Mouse (Mus musculus): ENCODE measurements around the gene Vmn1r3. TPM values are rescaled to one million over a fixed set of nuclear protein-coding genes. Genes with fewer than 3 reads are reported as not detected.
"Not testable (repeated sequence)": the region's sequence is repeated elsewhere in the genome, so short reads cannot be mapped to it uniquely, and the experiment has no call there.

The Vmn1r3 gene
- polyA plus RNA-seq (2012; rRNA removed) = not detected in 2 replicates

DNA sequence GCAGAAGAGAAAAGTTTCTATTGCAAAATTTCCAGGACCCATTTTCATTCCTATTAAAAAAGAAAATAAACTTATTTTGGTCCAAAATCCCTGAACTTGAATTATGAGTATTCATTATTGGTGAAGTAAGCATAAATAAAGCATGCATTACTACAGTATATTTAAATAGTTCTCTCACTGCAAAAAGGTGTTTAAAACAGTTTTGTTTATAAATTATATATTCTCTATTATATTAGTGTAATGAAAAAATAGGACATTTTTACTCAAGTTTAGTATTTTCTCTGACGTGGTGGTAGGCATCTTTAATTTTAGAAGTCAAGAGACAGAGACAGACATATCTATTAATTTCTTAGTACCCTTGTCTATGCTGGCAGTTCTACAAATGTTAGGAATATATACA lies at the start of gene Vmn1r3:
Gene Vmn1r3 (minus strand): TSS at position 101 of the 400 bp plus-strand sequence.
- not testable (repeated sequence) for DNase-seq (ENCODE audit: extremely low spot score in 1 of 2, low spot score in 1 of 2)

DNA sequence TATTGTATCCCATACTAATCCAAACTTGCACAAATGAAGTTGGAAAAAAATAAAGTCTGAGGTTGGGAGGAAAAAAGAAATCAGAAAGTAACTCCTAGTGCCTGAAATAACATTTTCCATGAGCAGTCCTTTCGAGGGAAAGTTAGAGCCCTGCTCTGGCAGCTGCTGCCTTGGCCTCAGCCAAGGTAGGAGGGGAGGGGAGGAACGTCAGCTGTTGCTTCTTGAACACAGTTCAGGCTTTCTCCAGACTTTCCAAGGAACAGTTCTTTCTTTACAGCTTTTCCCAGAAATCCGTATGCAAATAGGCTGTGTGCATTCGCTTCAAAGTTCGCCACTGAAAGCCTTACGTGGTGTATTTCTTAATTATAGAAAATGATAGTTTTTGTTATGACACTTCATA lies 46.9 kb upstream of the Vmn1r3 start:
- DNase-seq (ENCODE audit: extremely low spot score in 1 of 2, low spot score in 1 of 2) = peak in 1 of 2 experiments; percentile 15

DNA sequence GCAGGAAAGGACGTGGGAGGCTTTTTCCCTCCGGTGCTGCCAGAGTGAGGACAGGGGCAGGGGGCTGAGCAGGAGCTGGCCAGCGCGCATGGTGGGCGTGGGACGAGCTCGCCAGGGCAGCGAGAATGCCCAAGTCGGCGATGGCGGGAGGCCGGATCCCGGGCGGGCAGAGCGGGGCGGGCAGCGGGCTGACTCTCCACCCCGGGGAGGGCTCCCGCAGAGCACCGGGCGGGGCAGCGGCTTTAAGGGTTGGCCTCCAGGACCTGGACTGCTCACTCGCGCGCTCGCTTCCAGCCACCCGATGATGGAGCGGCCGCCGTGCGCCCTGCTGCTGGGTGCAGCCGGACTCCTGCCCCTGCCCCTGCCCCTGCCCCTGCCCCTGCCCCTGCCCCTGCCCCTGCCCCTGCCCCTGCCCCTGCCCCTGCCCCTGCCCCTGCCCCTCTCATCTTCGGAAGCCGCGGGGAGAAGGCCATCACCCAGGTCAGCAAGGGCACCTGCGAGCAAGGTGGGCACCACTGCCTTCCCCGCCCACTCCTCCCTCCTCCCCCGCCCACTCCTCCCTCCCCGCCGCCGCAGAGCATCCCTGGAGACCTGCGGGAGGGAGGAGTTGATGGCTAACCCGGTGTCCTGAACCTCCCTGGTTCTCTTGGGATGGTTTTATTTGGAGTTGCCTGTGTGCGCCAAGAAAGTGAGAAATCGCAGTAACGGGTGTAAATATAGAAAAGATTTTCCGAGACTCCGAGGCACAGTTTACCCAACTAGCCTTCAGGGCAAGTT lies 45.9 kb upstream of the Vmn1r3 start:
- DNase-seq (ENCODE audit: extremely low spot score in 1 of 2, low spot score in 1 of 2) = no peak

DNA sequence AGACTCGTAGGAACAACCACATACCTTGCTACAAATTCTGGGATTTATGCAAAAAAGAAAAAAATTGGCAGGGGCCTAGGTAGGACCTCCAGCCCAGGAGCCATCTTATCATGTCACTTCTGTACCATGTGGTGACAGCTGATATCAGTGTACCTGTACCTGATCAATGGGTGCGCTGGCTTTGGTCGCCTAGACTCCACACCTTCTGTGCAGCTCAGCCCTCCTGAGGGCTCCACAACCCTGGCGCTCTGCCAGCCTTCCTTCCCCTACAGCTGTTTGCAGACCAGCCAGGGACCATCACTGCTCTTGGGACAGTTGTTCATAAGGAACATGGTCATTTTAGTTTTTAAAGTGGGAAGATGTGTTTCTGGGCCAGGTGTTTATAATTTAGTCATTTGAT lies 44.4 kb upstream of the Vmn1r3 start:
- DNase-seq (ENCODE audit: extremely low spot score in 1 of 2, low spot score in 1 of 2) = no peak

DNA sequence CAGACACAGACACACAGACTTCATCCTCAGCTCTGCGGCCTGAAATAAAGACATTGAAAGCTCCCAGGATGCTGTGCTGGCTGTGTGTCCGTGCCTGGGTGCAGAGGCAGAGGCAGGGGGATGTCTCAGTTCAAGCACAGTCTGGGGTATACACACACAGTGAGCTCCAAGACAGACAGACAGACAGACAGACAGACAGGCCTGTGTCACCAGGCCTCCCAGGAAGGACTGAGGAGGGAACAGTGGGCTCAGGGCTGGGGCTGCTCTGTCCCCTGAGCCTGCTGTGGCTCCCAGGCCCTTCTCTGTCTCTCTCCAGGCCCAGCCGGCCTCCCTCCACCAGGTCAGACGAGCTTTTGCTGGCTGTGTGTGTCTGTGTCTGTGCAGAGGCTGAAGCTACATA lies 43.3 kb upstream of the Vmn1r3 start:
- no peak for DNase-seq (ENCODE audit: extremely low spot score in 1 of 2, low spot score in 1 of 2)

DNA sequence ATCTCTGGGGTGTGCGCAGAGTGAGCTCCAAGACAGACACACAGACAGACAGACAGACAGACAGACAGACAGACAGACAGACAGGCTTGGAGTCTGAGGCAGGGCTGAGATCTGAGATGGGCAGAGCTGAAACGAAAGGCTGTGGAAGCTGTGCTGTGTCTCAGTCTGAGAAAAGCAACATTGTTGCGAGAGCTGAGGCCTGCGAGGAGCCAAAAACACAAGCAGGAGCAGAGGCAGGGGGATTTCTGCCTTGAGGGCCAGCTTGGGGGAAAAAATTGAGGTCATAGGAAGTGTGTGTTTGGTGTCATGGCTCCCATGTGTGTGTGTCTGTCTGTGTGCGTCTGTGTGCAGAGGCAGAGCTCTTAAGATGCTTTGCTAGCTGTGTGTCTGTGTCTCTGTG lies 42.6 kb upstream of the Vmn1r3 start:
- no peak for DNase-seq (ENCODE audit: extremely low spot score in 1 of 2, low spot score in 1 of 2)

DNA sequence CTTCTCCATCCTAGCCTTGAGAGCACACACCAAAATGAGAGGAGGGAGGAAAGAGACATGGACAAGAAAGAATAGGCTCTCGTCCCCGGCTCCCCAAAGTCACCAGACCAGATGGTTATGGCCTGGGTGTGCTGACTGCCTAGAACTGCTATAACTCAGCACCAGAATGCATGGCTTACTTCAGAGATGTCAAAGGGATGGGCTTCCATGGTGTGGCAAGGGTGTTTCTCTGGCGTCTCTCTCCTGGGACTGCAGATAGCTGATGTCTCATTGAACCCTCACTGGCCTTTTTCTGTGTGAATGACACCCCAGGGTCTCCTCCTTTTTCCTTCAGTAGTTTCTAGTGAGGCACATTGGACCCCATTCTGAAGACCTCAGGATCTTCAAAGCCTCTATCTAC lies 41.3 kb upstream of the Vmn1r3 start:
- DNase-seq (ENCODE audit: extremely low spot score in 1 of 2, low spot score in 1 of 2) = no peak

DNA sequence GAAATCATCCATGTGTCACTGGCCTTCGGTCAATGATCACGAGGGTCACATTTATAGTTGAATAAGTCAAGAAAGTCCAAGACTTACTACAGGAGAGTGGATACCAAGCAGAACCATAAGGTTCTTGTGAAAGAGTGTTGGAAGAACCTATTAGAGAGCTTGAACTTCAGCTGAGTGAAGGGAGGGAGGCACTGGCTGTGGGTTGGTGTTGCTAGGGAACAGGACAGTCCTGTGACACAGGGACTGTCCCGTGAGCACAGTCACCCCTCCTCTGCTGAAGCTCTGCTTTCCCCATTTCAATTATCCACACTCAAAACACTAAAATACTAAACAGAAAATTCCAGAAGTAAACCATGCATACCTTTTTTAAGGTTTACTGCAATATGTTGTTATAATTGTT lies 40.3 kb upstream of the Vmn1r3 start:
- DNase-seq (ENCODE audit: extremely low spot score in 1 of 2, low spot score in 1 of 2) = not testable (repeated sequence)

DNA sequence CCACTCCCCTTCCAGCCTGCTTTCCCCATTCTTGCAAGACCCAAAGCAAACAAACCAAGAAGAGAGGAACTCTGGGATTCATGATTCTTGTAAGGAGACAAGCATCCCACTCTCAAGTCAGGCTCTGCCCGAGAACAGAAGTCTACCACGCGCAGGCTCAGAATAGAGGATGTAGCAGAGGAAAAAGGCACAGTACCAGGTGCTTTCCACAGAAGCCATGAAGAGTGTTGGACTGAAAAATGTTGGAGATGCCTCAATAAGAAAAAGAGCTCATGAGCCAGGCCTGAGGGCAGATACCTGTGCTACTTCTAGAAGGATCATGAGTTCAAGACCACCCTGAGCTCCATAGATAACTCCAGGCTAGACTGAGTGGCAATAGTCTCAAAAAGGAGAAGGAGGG lies 39.7 kb upstream of the Vmn1r3 start:
- DNase-seq (ENCODE audit: extremely low spot score in 1 of 2, low spot score in 1 of 2) = not testable (repeated sequence)

DNA sequence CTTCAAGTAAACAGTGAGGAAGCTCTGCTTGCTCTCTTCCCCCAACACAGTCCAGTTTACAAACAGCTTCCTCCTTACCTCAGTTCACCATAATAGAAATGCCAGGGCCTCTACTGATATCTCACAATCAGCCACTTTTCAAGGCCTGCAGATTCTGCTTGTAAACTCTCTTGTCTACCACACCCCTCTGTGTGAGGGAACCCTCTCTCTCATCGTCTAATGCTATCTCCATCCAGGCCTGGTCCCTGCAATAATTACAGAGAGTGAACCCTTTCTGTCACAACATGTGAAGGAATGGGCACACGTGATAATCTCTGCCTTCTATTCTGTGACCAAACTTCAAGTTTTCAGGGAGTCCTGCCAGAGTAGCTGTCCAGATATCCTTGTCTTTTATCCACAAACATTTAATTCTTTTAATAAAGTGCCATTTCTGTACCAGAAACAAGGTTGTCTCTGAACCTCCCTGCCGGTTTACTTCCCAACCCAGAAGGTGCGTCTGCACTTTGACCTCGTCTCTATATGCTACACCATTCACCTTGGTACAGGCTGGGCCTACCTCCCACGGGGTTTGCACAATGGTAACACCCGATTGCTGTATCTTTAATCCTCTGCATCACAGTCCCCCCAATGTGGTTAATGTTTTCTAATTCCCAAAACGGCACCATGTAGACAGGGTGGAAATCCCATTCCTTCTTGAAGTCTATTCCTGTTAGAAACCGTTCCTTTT lies 38.5 kb upstream of the Vmn1r3 start:
- not testable (repeated sequence) for DNase-seq (ENCODE audit: extremely low spot score in 1 of 2, low spot score in 1 of 2)

DNA sequence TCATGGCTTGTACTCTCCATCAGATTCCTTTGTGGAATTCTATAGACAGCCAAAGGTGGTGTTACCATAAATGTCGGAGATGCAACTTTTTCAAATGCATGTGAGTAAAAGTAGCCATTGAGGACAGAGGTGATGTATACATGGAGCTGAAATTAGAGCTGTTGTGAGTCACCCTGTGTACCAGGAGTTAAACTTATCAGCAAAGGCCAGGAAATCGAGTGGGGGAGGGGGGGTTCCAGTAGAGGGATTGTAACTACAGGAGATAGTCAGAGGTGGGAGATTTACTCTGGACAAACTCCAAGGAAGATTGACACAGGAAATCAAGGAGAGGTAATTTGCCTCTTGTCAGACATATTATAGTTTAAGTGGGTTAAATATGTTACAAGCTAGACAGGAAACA lies 31.2 kb upstream of the Vmn1r3 start:
- DNase-seq (ENCODE audit: extremely low spot score in 1 of 2, low spot score in 1 of 2) = not testable (repeated sequence)

DNA sequence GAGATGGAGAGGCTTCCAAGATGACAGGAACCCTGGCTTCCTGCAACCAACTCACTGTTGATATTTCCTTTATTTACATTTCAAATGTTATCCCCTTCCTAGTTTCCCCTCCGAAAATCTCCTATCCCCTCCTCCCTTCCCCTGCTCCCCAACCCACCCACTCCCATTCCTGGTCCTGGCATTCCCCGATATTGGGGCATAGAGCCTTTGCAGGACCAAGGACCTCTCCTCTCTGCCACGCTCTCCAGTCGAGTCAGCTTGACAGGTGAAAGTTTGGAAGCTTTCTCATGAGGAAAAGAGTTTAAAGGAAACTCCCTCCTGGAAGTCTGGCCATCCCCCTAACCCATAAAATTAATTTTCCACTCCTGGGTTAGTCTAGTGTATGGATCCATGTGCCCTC lies 28.2 kb upstream of the Vmn1r3 start:
- not testable (repeated sequence) for DNase-seq (ENCODE audit: extremely low spot score in 1 of 2, low spot score in 1 of 2)

DNA sequence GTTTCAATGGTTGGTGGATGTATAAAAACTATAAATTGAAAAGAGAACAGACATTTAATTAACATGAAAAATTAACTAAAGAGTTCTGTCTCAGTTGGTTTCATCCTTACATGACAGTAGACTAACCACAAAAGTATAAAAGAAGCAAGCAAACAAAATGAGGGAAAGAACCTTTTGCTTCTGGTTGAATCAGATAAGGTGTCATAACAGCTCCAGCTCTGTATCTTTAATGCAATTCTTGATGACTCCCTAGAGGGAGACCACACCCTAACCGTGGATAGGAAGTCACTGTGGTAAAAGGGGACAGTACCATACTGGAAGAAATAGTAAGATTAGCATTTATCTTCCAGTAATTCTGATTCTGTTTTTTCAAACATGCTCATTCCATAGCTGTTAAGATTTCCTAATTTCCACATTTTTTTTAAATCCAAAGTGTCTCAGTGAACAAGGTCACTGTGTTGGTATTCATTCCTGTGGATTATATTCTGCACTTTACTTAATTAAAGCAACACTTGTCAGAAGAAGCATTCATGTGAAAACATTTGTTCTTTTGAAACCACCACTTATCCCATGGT lies 24.6 kb upstream of the Vmn1r3 start:
- DNase-seq (ENCODE audit: extremely low spot score in 1 of 2, low spot score in 1 of 2) = not testable (repeated sequence)

DNA sequence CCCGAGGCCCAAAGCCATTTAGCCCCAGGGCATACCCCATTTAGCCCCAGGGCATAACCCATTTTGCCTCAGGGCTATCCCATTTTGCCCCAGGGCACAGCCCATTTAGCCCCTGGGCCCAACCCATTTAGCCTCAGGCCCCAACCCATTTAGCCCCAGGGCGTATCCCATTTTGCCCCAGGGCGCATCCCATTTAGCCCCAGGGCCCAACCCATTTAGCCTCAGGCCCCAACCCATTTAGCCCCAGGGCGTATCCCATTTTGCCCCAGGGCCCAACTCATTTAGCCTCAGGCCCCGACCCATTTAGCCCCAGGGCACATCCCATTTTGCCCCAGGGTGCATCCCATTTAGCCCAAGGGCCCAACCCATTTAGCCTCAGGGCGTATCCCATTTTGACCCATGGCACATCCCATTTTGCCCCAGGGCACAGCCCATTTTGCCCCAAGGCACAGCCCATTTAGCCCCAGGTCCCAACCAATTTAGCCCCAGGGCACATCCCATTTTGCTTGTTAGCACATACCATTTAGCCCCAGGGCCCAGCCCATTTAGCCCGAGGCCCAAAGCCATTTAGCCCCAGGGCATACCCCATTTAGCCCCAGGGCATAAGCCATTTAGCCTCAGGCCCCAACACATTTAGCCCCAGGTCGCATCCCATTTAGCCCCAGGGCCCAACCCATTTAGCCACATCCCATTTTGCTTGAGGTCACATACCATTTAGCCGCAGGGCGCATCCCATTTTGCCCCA lies 8.2 kb downstream of the Vmn1r3 start:
- not testable (repeated sequence) for DNase-seq (ENCODE audit: extremely low spot score in 1 of 2, low spot score in 1 of 2)

DNA sequence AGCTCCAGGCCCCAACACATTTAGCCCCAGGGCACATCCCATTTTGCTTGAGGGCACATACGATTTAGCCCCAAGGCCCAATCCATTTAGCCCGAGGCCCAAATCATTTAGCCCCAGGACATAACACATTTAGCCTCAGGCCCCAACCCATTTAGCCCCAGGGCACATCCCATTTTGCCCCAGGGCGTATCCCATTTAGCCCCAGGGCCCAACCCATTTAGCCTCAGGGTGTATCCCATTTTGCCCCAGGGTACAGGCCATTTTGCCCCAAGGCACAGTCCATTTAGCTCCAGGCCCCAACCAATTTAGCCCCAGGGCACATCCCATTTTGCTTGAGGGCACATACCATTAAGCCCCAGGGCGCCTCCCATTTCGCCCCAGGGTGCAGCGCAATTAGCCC lies 9.0 kb downstream of the Vmn1r3 start:
- not testable (repeated sequence) for DNase-seq (ENCODE audit: extremely low spot score in 1 of 2, low spot score in 1 of 2)

DNA sequence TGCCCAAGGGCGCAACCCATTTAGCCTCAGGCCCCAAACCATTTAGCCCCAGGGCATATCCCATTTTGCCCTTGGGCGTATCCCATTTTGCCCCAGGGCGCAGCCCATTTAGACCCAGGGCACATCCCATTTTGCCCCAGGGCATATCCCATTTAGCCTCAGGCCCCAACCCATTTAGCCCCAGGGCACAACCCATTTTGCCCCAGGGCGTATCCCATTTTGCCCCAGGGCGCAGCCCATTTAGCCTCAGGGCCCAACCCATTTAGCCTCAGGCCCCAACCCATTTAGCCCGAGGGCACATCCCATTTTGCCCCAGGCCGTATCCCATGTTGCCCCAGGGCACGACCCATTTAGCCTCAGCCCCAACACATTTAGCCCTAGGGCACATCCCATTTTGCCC lies 9.4 kb downstream of the Vmn1r3 start:
- not testable (repeated sequence) for DNase-seq (ENCODE audit: extremely low spot score in 1 of 2, low spot score in 1 of 2)

DNA sequence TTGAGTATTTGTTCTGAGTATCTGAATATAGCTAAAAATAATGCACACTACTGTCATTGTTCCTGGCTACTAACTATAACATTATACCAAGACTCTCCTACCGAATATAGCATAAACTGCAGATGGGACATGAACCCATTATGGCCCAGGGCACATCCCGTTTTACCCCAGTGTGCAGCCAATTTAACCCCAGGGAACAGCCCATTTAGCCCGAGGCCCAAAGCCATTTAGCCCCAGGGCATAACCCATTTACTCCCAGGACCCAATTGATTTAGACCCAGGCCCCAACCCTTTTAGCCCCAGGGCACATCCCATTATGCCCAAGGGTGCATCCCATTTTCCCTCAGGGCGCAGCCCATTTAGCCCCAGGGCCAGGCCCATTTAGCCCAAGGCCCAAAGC lies 10.6 kb downstream of the Vmn1r3 start:
- DNase-seq (ENCODE audit: extremely low spot score in 1 of 2, low spot score in 1 of 2) = not testable (repeated sequence)

DNA sequence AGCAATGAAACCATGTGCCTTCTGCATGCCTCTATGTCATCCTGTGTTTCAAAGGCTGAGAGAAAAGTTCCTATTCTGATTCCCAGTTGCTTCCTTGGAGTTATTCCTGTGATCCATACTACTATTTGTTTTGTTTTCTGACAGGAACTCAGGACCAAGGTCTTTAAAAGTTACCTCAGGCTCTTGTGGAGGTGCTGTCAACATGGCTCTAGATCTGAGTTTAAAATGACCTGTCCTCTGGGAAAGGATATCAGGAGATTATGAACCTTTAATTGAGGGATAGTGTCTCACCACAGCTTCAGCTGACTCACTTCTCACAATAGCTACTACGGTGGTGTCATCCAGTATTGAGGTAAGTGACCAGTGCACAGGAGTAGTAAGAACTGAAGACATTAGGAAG lies 18.1 kb downstream of the Vmn1r3 start, which contains the start of gene Vmn1r2:
Gene Vmn1r2 (plus strand): TSS at position 301 of the 400 bp plus-strand sequence.
- DNase-seq (ENCODE audit: extremely low spot score in 1 of 2, low spot score in 1 of 2) = not testable (repeated sequence)

DNA sequence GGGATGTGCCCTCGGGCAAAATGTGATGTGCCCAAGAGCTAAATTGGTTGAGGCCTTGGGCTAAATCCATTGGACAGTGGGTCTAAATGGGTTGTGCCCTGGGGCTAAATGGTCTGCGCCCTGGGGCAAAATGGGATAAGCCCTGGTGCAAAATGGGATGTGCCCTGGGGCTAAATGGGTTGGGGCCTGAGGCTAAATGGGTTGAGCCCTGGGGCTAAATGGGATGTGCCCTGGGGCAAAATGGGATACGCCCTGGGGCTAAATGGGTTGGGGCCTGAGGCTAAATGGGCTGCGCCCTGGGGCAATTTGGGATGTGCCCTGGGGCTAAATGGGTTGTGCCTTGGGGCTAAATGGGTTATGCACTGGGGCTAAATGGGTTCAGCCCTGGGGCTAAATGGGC lies 20.1 kb downstream of the Vmn1r3 start:
- no peak for DNase-seq (ENCODE audit: extremely low spot score in 1 of 2, low spot score in 1 of 2)

DNA sequence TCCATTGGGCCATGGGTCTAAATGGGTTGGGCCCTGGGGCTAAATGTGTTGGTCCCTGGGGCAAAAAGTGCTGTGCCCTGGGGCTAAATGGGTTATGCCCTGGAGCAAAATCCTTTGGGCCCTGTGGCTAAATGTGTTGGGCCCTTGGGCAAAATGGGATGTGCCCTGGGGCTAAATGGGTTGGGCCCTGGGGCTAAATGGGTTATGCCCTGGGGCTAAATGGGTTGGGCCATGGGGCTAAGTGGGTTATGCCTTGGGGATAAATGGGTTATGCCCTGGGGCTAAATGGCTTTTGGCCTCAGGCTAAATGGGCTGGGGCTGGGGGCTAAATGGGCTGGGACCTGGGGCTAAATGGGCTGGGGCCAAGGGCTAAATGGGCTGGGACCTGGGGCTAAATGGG lies 20.7 kb downstream of the Vmn1r3 start:
- DNase-seq (ENCODE audit: extremely low spot score in 1 of 2, low spot score in 1 of 2) = not testable (repeated sequence)

DNA sequence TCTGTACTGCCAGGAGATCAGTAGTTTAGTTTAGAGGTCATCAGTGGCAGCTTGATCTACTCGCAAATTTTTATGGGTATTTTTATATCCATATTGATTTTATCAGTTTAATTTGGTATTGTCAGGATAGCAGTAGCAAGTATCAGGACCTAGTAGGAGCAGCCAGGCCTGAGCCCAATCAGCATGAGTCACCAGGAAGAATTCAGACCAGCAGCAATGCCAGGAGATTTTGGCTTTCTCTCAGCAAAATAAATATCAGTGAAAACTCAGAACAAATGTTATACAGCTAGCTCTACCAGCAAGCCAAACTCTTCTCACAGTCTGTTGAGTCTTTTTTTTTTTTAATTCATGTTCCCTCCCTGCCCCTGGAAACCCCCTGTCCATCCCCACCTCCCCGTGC lies 31.8 kb downstream of the Vmn1r3 start:
- DNase-seq (ENCODE audit: extremely low spot score in 1 of 2, low spot score in 1 of 2) = not testable (repeated sequence)
